Mouse (Mus musculus) natural killer cell, adult 2 months (primary cell): Measurements from ENCODE around the gene Gpr37.

Source experiments
- DNase-seq, 2 experiments: peaks; one replicate each; pipeline ENCODE4 v3.0.0; 2022; ENCODE audit warnings: low spot score in 2 of 2

The Gpr37 gene

DNA sequence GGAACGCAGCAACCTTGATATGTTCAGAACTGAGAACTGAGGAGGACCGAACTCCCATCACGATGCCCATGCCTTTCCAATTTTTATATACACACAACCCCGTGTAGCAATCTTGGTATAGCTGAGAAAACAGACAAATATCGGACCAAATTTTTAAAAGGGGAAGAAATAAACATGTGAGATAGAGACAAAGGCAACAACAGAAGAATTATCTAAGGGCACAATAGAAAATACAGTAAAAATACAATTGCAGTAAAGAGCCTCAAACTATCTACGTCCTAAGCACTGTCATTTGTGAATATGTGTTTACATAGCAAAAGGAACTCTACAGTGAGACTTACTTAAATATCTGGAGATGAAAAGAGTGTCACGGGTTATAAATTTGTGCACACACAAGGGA is at the start of gene Gpr37:
Gene Gpr37, minus strand, starts transcription at position 101 of the 400 bp plus-strand sequence.
- no peak for DNase-seq

DNA sequence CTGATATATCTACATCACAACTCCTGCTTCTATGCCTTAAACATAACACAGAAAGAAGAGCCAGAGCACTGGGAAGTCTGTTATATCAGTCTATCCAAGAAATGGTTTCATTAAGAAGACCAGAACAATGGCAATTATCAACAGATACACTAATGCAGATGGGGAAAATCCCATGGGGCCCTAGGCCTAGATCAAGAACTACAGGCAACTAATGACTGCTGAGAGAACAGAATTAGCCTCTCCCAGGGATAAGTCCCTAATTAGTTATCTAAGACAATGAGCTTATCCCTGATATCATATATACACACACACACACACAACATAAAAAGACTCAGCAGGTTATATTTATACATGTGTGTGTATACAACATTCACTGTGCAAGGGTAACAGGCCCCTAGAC is 46.0 kb upstream of the Gpr37 start:
- DNase-seq: no peak

DNA sequence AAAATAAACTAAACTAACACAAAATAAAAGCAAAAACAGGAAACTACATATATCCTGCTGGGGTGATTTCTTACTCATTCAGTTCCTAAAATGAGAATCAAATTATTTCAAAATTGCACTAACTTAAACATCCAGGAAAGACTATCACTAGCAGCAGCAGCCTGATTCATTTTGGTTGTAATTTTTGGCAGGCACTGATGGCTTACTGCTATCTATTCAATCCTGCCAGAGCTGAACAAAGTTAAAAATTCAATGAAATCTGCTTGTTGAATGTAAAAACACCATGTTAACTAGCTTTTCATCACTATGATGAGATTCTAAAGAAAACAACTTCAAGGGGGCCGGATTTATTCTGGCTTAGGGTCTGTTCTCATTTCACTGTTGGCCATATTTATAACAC is 36.0 kb upstream of the Gpr37 start:
- no peak for DNase-seq

DNA sequence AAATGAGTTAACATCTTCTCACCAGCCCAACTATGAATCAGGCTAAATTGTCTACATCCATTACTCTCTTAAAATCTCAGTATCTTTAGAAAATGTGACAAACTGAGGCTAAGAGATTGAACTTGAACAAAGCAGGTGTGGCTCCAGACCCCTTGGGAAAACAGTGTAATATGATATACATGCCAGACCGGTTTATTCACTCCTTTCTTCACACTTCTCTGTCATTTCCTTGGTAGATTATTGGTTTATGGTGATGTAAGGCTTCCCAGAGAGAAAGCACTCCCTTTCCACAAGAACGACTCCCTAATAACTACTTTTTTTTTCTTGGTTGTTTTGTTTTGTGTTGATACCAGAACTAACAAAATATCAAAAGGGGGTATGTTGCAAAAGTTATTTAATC is 20.1 kb upstream of the Gpr37 start:
- DNase-seq: no peak

DNA sequence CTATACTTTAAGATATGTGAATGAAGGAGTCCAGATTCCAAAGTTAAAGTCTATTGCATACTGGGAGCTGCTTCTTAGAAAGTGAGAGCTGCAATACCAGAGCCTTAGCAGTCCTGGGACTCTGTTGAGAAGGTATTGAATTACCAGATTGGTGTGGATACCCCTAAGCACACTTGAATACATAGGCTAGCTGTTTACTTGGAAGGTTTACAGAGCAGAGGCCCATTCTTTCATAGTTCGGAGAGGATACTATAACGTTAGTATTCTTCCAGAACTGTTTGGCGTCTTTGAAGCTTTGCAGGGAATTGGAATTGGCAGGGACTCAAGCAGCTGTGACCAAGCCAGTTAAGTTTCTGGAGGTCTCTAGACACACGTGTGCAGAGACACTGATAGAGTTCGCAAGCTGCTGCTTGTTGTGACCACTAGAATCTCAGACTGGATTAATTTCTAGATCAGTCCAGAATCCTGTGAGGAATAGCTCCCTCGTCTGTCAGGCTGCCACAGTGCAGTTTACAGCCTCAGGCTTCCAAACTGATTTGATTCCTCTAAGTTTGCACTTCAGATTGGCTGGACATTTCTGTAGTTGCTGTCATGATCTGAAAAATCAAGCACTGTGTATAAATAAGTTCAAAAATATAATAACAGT is 18.8 kb upstream of the Gpr37 start:
- DNase-seq: no peak

DNA sequence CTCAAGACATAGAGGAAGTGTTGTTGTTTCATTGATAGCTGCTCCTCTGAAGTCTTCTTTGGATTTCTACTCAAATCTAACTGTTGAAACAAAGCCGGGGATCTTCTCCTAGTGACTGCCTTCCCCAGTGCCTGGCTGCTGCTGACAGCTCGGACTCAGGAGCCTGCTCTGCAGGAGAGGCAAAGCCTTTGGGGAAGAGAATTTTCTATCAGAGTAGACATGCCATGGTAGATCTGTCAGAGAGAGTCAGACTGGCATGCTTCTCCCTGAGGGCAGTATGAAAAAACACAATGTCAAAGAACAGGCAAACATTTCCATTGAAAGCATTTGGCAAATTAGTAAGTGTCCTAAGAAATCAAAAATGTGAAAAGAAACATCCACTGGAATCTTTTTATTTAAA is 9.4 kb upstream of the Gpr37 start:
- DNase-seq: no peak

DNA sequence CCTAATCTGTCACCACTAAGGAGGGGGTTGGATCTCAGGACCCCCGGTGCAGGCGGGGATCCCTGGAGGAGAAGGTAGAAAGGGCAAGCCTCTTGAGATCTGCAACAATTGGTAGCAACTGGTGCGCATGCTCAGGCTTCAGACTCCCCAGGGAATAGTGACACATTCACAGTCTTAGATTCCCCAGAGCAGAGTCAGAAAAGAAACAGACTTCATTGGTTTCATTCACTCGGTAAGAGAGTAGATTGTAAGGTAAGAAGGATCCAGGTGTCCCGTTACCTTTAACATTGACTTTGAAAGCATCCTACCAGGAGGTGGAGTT is 284 bp downstream of the Gpr37 start:
- no peak for DNase-seq

DNA sequence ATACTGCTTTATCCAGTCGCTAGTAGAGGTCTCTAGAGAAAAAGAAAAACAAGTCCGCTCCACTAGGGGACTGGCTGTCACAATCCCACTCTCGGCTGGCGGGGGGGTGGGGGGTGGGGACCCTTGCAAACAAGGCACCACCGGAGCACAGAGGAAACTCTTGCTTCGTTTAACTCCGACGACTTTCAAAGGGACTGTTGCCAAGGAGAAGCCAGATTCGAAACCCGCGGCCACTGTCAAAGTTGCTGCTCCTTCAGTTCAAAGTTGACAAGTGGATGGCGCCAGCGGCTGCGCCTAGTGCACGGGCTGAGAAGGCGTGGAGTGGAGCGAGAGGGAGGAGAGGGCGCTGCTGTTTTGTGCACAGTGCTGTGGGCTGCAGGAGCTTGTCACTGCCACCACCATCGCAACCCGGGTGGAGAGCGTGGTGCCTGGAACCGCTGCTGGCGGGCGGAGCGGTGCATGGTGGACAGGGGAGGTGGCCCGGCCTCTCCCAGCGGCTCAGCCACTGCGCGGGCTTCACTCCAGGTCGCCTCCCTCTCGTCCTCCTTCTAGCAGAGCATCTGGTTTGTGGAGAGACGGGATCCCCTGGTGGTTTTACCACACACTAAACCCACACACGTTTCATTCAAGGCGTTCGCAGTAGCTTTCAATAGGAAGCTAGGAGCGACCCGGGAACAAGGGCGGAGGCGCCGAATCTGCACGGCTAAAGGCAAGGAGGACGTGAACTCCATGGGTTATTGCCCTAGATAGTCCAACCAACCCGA is 827 bp downstream of the Gpr37 start:
- no peak for DNase-seq

DNA sequence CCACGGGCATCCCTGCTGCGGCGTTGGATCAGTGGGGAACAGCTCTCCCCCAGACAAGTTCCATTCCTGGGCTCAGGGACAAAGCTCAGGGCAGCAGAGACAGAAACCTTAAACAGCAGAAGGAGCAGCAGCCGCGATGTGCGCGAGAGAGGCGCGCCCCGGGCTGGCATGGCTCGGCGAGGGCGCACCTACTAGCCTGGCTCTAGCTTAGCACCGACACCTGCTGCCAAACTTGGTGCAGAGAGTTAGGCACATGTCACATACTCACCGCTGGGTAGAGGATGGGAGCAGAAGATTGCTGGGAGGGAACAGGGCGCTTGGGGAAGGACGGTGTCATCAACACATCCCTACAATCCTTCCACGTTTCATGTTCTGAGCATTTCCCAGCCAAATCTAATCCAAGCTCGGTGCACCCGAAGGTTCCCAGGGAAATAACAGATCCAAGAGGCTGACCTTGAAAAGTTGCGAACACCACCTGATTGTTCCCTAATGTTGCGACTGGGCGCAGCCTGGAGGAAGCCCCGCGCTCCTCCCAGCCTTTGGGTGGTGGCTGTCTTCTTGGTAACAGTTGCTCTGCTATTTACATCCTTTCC is 1.5 kb downstream of the Gpr37 start:
- DNase-seq: no peak

DNA sequence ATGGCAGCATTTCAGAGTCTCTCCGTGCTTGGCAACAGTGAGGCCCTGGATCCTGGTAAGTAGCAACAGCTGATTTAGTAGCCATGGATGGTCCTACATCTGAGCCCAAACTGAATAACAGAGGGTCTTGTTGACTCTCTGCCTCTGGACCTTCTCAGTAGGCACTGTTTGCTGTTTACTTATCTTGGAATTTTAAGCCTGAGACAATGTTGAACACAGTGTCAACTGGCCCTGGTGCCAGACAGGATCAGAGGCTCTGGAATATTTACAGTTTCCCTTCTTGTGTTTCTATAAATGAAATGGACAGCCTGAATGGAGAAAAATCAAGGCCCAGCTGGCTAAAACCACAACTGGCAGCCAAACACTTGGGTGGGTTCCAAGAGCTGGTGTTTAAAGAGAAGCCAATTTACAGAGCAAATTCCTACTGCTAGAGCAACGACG is 3.7 kb downstream of the Gpr37 start:
- DNase-seq: no peak

DNA sequence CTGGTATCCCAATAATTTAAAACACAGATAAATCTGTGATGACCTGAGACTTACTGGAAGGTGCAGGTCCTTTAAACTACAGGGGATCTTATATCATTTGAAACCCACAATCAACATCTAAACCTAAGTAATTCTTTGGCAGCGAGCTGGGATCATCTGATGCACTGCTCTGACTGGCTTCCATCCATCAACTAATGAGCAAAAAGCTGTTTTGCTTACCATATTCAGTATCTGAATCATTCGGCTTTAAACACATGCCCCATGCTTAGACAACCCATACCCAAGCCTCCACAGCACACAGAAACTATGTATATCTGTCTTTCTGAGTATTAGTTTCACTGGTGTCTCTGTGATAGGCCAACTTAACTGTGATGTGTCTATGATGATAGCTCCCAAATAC is 6.1 kb downstream of the Gpr37 start:
- DNase-seq: no peak

DNA sequence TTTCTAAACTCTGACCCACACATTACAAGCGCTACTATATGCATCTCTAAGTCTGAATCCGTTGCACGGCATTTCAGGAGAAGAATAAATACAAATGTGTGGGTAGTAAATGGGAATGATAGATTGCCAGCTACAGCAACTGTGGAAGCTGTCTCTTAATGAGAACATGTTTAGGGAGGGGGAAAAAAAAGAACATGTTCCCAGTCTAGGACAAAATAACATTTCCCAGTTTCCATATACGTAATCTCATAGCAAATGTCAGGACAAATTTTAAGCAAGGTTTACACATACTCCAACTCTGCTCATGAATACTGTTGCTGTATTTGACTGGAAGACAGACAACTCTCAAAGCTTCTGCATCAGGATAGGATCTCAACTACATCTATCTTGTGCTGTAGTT is 15.4 kb downstream of the Gpr37 start:
- no peak for DNase-seq

DNA sequence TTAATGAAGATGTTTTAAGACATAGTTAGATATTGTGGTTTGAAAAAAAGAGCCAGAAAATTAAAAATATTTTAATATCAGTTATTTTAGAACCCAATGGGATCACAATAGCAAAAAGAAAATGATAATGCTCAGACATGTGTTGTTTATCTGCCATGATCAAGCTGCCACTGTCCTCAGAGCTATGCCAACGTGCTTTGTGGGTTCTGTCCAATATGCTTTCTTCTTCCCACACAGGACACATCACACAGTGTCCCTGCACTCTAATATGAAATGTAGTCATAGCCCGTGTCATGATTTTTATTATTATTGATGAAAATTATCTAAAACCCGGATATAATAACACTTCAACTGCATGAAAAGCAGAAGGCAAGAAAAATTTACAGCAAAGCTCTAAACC is 16.7 kb downstream of the Gpr37 start:
- DNase-seq: no peak

DNA sequence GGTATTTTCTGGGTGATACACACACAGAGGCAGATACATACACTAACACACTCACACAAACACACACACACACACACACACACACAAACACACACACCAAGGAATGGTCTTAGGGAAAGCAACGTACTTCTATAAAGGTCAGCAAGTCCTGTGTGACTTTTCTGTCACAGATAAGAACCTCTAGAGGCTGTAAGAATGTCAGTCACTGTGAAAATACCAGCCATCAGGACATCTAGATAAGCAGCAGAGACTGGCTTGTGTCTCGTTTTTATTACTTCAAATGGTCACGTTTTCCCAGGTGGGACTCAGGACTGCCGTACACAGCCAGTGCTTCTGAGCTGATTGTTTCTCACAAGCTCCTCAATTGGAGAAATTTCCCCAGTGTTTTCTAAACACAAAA is 20.4 kb downstream of the Gpr37 start:
- DNase-seq: no peak

DNA sequence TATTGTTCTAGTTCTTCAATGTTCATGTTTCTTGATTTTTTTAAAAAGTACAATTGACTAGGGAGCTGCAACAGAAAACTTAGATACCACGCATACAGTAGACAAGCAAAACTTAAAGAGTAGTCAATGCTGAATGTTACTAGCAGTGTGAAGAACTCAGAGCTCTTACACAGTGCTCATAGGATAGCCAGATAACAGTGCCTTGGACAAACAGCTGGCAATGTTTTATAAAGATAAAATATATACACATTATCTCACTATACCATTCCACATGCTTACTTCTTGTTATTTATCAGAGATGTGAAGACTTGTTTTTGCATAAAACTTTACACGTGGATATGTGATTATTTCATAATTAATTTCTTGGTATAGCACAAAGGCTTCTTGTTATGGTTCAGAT is 26.6 kb downstream of the Gpr37 start:
- DNase-seq: no peak

DNA sequence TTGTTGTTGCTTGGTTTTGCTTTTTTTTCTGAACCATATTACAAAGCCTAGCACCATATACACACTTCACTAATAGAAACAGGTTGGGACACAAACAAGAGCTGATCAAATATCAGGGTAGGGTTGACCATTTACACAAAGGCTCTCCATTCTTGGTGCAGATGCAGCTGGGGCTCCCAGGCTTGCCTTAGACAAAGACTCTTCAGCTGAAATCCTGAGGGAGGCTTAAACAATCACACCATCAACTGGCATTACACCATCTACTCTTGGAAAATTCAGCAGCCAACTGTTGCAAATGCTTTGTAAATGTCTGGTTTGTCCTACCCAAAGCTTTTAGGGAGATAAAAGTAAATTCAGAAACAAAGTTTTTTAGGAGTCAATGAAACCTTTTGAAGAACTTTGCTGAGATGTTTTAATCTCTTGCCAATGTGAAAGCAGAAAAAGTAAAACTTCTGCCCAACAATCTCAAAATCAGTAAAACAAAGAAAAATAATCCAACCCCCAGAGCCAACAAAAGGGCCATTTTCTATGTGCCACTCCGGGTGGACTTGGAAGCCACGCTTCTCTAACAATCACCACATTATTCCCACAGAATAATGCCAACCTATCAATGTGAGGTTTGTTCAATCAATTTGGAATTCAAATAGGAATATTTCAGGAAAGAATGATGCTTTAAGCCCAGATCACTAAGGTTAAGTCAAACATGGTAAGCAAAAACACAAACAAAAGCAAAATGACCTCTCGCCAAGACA is 30.4 kb downstream of the Gpr37 start:
- no peak for DNase-seq
